ENCODE assay signal across 14 mouse cellular contexts in the genomic region with DNA sequence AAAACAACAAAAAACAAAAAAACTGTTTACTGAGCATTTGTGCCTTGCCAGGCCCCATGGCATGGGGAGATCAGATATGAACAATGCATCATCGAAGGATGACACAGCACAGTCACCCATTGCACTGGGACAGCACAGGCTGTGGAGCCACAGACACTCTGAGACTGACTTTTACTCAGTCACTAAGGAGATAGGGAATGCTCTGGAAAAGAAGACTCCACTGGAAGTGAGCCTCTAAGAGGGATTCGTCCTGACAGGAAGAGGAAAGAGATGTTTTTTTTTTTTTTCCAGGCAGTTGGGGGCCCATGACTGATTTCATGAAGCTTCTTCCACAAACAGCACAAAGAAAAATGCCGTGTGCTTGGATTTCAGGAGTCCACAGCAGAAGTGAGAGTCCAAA. TPM values are rescaled to one million over a fixed set of nuclear protein-coding genes. Genes with fewer than 3 reads are reported as not detected.
"Had no signal": no experiment of that assay in that cellular context is flagged by ENCODE, and none has a peak within 500 bp of the region (broad histone marks: within the 10 kb centered on the region; RNA-seq: fewer than 3 reads in every experiment).

No protein-coding gene starts in this region.

- H3K9me3 ChIP-seq: intestine, embryonic 15.5 days; limb, embryonic 10.5 days; limb, embryonic 13.5 days; liver, embryonic 12.5 days; liver, embryonic 15.5 days had no signal

- H3K36me3 ChIP-seq: intestine, embryonic 15.5 days; limb, embryonic 10.5 days; limb, embryonic 13.5 days; liver, embryonic 12.5 days; liver, embryonic 15.5 days had no signal

- ATAC-seq: liver, embryonic 12.5 days had no signal

- H3K4me3 ChIP-seq: intestine, embryonic 15.5 days; layer of hippocampus, adult 2 months; limb, embryonic 10.5 days; limb, embryonic 13.5 days; liver, embryonic 12.5 days; liver, embryonic 15.5 days had no signal

- DNase-seq: layer of hippocampus, adult 9-11 months; liver; lung, postnatal 14 days; midbrain, embryonic 14.5 days; thymus, adult 18-20 months; thymus, postnatal 36 days had no signal

- H3K27me3 ChIP-seq: intestine, embryonic 15.5 days; limb, embryonic 13.5 days; liver, embryonic 12.5 days; liver, embryonic 15.5 days had no signal

- H3K4me1 ChIP-seq: intestine, embryonic 15.5 days; liver, embryonic 12.5 days; liver, embryonic 15.5 days had no signal

- H3K4me2 ChIP-seq: intestine, embryonic 15.5 days; limb, embryonic 13.5 days; liver, embryonic 12.5 days; liver, embryonic 15.5 days had no signal

- H3K9ac ChIP-seq: intestine, embryonic 15.5 days; limb, embryonic 13.5 days; liver, embryonic 12.5 days; liver, embryonic 15.5 days had no signal

- H3K27ac ChIP-seq: intestine, embryonic 15.5 days; layer of hippocampus, adult 2 months; limb, embryonic 10.5 days; limb, embryonic 13.5 days; liver, embryonic 12.5 days; liver, embryonic 15.5 days; macrophage had no signal

RNA-seq across cellular contexts. Expression of a gene that starts 41.7 kb away (rescaled TPM):
- polyA plus RNA-seq: liver, embryonic 12.5 days; macrophage; small intestine, adult 2 months had no signal
